Mouse (Mus musculus) hindbrain, embryonic 15.5 days (tissue): ENCODE data around the gene Sept9. TPM values are rescaled to one million over a fixed set of nuclear protein-coding genes. Genes with fewer than 3 reads are reported as not detected.

Source experiments
- ATAC-seq: fragments of 200-750 bp; cut with Nextera tagmentation; 2 replicates; pipeline ENCODE4 v1.8.0; 2017; ENCODE audit warnings: low read depth, moderate number of reproducible peaks, moderate TSS enrichment; ENCODE audit not compliant: low FRiP score
- H3K27ac ChIP-seq: fragments of 300-500 bp; sonication (generic); replicated peaks from 2 replicates; pipeline ENCODE4 v1.5.1; 2015; ENCODE audit warnings: mild to moderate bottlenecking, inconsistent platforms
- H3K27me3 ChIP-seq: fragments of 300-500 bp; sonication (generic); 2 replicates; pipeline ENCODE4 v1.6.1; 2015; ENCODE audit warnings: control low read depth, inconsistent platforms
- H3K36me3 ChIP-seq: fragments of 300-500 bp; sonication (generic); 2 replicates; pipeline ENCODE4 v1.6.1; 2015; ENCODE audit warnings: control low read depth, inconsistent platforms
- H3K4me1 ChIP-seq: fragments of 300-500 bp; sonication (generic); replicated peaks from 2 replicates; pipeline ENCODE4 v1.6.1; 2015; ENCODE audit warnings: control low read depth, inconsistent platforms
- H3K4me2 ChIP-seq: fragments of 300-500 bp; sonication (generic); 2 replicates; pipeline ENCODE4 v1.6.1; 2015; ENCODE audit warnings: moderate library complexity, mild to moderate bottlenecking, inconsistent platforms
- H3K4me3 ChIP-seq: fragments of 300-500 bp; sonication (generic); 2 replicates; pipeline ENCODE4 v1.5.1; 2015; ENCODE audit warnings: mild to moderate bottlenecking, inconsistent platforms
- H3K9ac ChIP-seq: fragments of 300-500 bp; sonication (generic); 2 replicates; pipeline ENCODE4 v1.6.1; 2015; ENCODE audit warnings: inconsistent platforms
- H3K9me3 ChIP-seq: fragments of 300-500 bp; sonication (generic); 2 replicates; pipeline ENCODE4 v1.6.1; 2016; ENCODE audit warnings: control low read depth, inconsistent platforms
- WGBS: fragments of 180-500 bp; shearing (Covaris S2); methylation state at CpG from one replicate; pipeline ENCODE4 v1.1.7; 2015; 5-methylcytosine and 5-hydroxymethylcytosine counted together
- polyA plus RNA-seq: library from polyadenylated mRNA; unstranded; fragments of >200 nt; fragmentation: Nextera tagmentation; extraction: Ambion mirVana; gene quantifications from 2 replicates; pipeline ENCODE4 v1.2.1, GENCODE M21; 2015

The Sept9 gene
- polyA plus RNA-seq, 1 experiment from 2014 or later = 111 TPM

DNA sequence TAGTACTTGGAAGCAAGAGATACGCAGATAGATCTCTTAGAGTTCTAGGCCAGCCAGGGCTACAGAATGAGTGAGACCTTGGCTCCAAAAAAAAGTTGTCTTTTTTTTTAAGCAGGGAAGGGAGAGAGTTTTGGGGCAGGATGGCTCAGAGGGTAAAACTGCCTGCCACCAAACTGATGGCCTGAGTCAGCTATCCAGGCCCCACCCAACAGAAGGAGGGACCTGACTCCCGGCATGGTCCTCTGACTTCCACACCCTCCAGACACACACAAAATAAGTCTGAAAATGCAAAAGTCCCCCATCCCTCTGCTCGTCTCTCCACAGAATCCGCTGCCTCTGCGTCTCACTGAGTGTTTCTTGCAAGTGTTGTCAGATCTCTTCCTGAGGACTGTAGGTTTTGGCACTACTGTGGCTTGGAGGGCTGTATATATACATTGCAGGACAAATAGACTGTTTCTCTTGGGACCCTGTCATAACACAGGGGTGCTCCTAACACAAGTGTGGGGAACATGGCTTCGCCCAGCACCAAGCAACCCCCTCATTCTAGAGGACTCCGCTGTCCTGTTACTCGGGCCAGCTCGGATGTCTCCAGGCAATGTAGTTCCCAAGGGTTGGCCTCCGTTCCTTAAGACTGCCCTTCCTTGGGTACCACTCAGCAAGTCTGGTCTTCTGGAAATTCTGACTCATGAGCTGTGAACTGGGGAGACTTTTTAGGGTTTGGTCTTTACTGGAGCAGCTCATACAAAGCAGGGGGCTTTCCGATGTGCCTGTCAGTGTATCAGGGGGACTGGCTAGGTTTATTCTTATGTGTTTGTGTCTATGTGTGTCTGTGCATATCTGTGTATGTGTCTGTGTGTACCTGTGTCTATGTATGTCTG is 41.6 kb downstream of the Sept9 start:
- H3K4me1 ChIP-seq = peaks cover 2% of the 10 kb centered on the region
- H3K36me3 ChIP-seq = no peaks in the 10 kb centered on the region
- no peaks in the 10 kb centered on the region for H3K27me3 ChIP-seq
- no peak overlapping the region for H3K4me3 ChIP-seq
- no peak overlapping the region for H3K9ac ChIP-seq
- no peak overlapping the region for H3K27ac ChIP-seq
- H3K4me2 ChIP-seq = no peak overlapping the region
- no peak for ATAC-seq
- H3K9me3 ChIP-seq = no peaks in the 10 kb centered on the region
- WGBS = 89% methylated on average over 11 of the region's 11 CpGs

DNA sequence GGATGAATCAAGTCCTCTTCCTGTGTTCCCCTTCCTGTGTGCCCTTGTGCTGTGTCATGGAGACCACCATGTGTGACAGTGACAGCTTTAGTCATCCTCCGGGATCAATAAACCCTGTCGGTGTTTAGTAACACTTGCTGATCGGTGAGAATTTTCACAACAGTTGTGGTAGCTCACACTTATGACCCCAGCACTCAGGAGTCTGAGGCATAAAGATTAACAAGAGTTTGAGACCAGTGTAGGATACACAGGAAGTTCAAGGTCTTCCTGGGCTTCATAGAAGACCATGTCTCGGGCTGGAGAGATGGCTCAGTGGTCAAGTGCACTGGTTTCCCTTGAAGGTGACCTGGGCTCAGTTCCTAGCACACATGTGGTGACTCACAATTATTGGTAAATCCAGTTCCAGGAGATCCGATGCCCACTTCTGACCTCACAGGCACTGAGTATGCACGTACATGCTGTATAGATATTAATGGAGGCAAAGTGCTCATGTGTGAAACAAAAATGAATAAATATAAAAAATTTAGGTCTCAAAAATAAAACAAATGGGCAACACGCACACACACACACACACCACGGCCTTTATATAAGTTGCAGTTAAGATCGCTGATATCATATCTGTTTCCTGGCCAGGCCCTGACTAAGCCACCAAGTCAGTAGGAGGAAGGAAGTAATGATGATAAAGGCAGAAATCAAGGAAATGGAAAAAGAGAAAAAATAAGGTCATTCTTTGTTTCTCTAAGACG is 43.1 kb downstream of the Sept9 start:
- Histone ChIP-seq H3K4me2 (no peak overlapping the region), H3K9ac (no peak overlapping the region), H3K4me3 (no peak overlapping the region), H3K36me3 (no peaks in the 10 kb centered on the region), H3K27me3 (no peaks in the 10 kb centered on the region), H3K4me1 (0 out of 2 replicates have a peak, but pooled peaks cover 2% of the 10 kb centered on the region), H3K27ac (no peak overlapping the region), H3K9me3 (no peaks in the 10 kb centered on the region)
- ATAC-seq = no peak
- 91% methylated on average over 10 of the region's 10 CpGs for WGBS

DNA sequence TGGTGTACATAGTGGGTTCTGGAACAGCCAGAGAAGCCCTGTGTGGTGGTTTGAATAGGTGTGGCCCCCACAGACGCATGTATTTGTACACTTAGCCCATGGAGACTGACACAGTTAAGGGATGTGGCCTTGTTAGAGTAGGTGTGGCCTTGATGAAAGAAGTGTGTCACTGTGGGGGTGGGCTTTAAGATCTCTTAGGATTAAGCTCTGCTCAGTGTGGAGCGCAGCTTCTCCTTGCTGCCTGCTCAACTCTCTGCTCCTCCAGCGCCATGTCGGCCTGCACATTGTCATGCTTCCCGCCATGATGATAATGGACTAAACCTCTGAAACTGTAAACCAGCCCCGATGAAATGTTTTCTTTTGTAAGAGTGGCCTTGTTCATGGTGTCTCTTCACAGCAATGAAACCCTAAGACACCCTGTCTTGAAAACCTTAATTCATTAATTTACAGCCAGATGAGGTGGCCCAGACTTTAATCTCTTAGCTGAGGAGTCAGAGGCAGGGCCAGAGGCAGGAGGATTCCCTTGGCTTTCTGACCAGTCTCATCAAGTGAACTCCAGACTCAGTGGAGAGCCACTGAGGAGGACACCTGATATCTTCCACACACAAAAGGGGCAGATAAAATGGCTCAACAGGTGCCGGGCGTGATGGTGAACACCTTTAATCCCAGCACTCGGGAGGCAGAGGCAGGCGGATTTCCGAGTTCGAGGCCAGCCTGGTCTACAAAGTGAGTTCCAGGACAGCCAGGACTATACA is 44.3 kb downstream of the Sept9 start:
- no peaks in the 10 kb centered on the region for H3K36me3 ChIP-seq
- no peak overlapping the region for H3K9ac ChIP-seq
- no peak overlapping the region for H3K4me2 ChIP-seq
- H3K27ac ChIP-seq = no peak overlapping the region
- 88% methylated on average over 12 of the region's 12 CpGs for WGBS
- no peak overlapping the region for H3K4me3 ChIP-seq
- H3K9me3 ChIP-seq = no peaks in the 10 kb centered on the region
- ATAC-seq = no peak
- no peaks in the 10 kb centered on the region for H3K27me3 ChIP-seq
- peaks cover 5% of the 10 kb centered on the region for H3K4me1 ChIP-seq

DNA sequence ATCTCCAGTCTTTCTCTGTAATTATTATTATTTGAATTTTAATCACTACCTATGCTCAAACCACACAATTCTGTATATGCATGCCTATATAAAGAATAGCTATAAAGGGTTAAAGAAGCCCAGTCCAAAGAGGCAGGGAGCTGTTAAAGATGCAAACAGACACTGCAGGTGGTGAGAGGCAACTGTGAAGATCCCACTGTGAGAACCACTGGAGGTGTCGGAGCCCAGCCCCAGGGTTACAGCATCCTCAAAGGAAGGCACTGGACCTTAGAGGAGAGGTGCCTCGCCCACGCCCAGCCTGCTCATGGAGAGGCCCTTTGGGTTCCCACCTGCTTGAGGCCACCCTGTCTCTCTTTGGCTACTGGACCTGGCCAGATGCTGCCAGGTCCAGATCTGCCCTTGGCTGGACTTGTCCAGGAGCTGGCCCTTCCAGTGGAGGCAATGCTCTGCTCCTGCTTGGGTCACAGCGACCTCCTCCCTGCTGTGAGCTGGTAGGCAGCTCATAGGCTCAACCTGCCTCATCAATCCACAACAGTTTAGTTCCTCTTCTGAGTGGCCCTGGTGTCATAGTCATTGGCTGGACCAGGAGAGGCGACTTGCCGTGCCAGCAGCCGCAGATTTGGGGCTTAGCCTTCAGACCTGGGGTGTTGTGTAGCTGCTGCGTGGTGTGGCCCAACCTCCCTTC is 45.7 kb downstream of the Sept9 start:
- no peak overlapping the region for H3K9ac ChIP-seq
- WGBS = 56% methylated on average over 8 of the region's 8 CpGs
- no peaks in the 10 kb centered on the region for H3K9me3 ChIP-seq
- H3K4me2 ChIP-seq = no peak overlapping the region
- peaks cover 16% of the 10 kb centered on the region for H3K4me1 ChIP-seq
- H3K27ac ChIP-seq = no peak overlapping the region
- H3K36me3 ChIP-seq = no peaks in the 10 kb centered on the region
- H3K27me3 ChIP-seq = no peaks in the 10 kb centered on the region
- ATAC-seq = no peak
- no peak overlapping the region for H3K4me3 ChIP-seq

DNA sequence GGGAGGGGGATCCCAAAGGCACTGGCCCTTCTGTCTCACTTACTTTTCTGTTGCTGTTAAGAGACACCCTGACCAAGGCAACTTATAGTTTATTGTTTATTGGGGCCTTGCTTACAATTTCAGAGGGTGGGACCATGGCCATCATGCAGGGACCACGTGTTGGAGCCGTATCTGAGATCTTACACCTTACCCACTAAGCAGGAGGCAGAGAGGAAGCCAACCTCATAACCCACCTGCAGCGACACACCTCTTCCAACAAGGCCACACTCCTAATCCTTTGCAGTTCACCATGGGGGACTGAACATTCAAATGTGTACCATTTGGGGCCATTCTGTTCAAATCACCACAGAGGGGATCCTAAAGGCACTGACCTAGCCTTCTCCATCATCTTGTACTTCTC is 46.4 kb downstream of the Sept9 start:
- no peak overlapping the region for H3K4me3 ChIP-seq
- no peak overlapping the region for H3K27ac ChIP-seq
- no peak overlapping the region for H3K4me2 ChIP-seq
- H3K9me3 ChIP-seq = no peaks in the 10 kb centered on the region
- H3K36me3 ChIP-seq = no peaks in the 10 kb centered on the region
- no peaks in the 10 kb centered on the region for H3K27me3 ChIP-seq
- H3K4me1 ChIP-seq = peaks cover 16% of the 10 kb centered on the region
- 83% methylated on average over 3 of the region's 3 CpGs for WGBS
- H3K9ac ChIP-seq = no peak overlapping the region
- no peak for ATAC-seq

DNA sequence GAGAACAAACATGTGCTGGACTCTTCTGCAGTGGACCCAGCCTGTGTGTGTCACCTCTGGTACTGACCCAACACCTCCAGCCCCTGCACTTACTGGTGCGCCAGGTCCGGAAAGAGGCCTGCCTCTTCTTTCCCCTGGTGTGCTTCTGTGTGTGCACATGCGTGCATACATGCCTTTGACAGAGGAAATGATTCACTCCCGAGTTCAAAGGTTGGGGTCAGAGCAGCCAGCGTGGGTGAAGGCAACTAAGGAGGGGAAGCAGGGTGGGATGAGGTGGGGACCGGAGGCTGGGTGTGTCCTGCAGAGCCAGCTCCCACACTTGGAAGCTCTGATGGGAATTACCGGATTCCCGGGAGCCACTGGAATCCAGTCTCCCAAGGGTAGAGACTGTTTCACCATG is 46.8 kb downstream of the Sept9 start:
- Histone ChIP-seq H3K27me3 (no peaks in the 10 kb centered on the region), H3K4me2 (no peak overlapping the region), H3K9me3 (no peaks in the 10 kb centered on the region), H3K4me1 (peaks cover 16% of the 10 kb centered on the region), H3K4me3 (no peak overlapping the region), H3K27ac (no peak overlapping the region), H3K9ac (no peak overlapping the region), H3K36me3 (no peaks in the 10 kb centered on the region)
- ATAC-seq = no peak
- 72% methylated on average over 8 of the region's 8 CpGs for WGBS

DNA sequence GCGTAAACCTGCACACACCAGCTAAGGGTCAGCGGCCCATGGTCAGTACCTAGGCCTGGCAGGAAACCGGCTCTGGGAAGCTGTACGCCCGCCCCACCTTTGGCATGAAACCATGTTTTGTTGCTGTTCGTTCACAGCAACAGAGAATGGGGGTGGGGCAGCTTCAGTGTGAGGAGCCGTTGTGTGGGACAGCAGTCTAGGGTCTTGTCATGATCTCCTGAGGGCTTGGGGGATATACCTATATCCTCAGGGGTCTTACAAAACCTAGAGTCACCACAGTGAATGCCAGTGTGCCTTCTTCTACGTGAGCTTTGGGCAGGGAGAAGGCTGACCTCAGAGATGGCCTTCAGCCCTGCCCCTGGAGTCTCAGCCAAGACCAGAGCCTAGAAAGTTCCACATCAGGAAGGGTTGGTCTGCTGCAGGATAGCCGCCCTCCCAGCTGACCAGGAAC is 47.5 kb downstream of the Sept9 start:
- Histone ChIP-seq H3K27ac (no peak overlapping the region), H3K9ac (no peak overlapping the region), H3K4me2 (no peak overlapping the region), H3K4me1 (peaks cover 16% of the 10 kb centered on the region), H3K36me3 (no peaks in the 10 kb centered on the region), H3K9me3 (no peaks in the 10 kb centered on the region), H3K4me3 (no peak overlapping the region), H3K27me3 (no peaks in the 10 kb centered on the region)
- no peak for ATAC-seq
- 84% methylated on average over 9 of the region's 9 CpGs for WGBS

DNA sequence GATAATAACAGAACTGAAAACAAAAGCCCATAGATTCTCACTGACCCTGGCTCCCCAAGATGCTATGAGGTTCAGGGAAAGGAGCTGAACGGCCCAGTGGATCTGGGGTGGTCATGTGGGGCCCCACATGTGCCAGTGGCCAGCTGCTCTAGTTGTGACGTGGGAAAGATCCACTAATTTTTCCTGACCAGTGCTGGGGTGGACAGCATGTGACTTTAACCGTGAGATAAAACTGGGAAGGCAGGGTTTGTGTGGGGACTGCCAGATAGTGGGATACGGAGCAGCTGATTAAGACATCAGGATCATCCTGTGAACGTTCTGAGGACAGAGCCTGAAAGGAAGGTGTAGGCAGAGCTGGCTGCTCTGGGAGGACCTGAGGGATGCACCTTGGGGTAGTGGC is 48.1 kb downstream of the Sept9 start:
- Histone ChIP-seq H3K9me3 (no peaks in the 10 kb centered on the region), H3K27ac (no peak overlapping the region), H3K9ac (no peak overlapping the region), H3K4me2 (no peak overlapping the region), H3K4me1 (peaks cover 16% of the 10 kb centered on the region), H3K27me3 (no peaks in the 10 kb centered on the region), H3K4me3 (no peak overlapping the region), H3K36me3 (no peaks in the 10 kb centered on the region)
- 68% methylated on average over 5 of the region's 5 CpGs for WGBS
- ATAC-seq = no peak

DNA sequence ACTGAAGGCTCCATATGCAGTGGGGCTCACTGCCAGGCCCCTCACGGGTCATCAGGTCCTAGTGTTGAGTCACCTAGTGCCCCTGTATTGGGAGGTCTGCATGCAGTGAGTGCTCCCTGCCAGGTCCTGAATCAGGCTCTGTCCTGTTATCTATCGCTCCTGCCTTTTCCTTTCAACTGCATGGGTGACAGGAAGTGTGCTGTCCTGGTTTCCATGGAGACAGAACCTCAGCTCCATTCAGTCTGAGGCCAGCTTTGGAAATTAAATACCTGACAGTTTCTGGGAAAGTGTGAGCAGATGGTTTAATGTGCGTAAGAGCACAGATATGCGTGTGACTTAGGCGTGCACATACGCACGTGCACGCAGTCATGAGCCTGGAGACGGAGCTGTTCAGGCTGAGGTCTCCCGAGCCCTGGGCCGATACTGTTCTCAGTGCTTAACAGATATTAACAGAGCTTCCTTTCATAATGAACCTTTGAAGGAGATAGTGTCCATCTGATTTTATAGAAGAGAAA is 49.3 kb downstream of the Sept9 start:
- Histone ChIP-seq H3K9ac (no peak overlapping the region), H3K4me3 (no peak overlapping the region), H3K27ac (peak overlapping the region; percentile 37), H3K4me1 (peaks cover 16% of the 10 kb centered on the region), H3K27me3 (no peaks in the 10 kb centered on the region), H3K4me2 (no peak overlapping the region), H3K9me3 (no peaks in the 10 kb centered on the region), H3K36me3 (no peaks in the 10 kb centered on the region)
- WGBS = 18% methylated on average over 11 of the region's 11 CpGs
- peak; percentile 81 for ATAC-seq

DNA sequence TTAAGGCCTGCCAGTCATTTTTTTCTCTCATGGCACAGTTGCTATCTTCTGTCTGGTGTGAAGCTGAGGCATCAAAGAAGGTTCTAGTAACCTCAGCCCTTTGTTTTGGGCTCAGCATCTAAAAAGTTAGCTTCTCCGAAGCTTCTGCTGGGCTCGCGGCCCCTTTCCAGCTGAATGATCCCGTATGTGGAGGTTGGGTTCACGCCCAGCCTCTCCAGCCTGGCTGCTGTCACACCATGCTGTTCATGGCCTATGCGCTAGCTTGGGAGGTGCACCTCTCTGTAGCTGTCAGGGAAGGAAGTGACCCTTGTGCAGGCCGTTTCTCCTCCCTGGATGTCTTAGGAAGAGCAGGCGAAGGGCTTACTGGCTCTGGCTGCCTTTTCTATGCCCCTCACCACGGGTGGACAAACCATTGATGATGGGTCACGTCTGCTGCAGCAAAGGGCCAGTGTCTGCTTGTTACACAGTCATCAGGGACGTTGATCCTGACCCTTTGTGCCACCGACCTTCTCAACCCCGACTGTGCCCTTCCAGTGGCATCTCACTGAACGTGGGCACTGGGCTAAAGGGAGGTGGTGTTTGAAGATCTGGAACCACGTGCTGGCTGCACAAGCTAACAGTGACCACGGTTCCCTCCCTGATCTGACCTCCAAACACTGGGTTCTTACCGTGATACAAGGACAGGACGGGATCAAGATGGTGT is 50.0 kb downstream of the Sept9 start:
- H3K9me3 ChIP-seq = no peaks in the 10 kb centered on the region
- H3K9ac ChIP-seq = no peak overlapping the region
- H3K36me3 ChIP-seq = no peaks in the 10 kb centered on the region
- WGBS = 67% methylated on average over 18 of the region's 18 CpGs
- peak overlapping the region; percentile 37 for H3K27ac ChIP-seq
- ATAC-seq = no peak
- H3K4me2 ChIP-seq = no peak overlapping the region
- peaks cover 19% of the 10 kb centered on the region for H3K4me1 ChIP-seq
- H3K4me3 ChIP-seq = no peak overlapping the region
- no peaks in the 10 kb centered on the region for H3K27me3 ChIP-seq
